Mouse (Mus musculus): ENCODE measurements around the gene Tcf20. TPM values are rescaled to one million over a fixed set of nuclear protein-coding genes. Genes with fewer than 3 reads are reported as not detected.

The Tcf20 gene
- polyA plus RNA-seq, 1 experiment, result 13.0 TPM

DNA sequence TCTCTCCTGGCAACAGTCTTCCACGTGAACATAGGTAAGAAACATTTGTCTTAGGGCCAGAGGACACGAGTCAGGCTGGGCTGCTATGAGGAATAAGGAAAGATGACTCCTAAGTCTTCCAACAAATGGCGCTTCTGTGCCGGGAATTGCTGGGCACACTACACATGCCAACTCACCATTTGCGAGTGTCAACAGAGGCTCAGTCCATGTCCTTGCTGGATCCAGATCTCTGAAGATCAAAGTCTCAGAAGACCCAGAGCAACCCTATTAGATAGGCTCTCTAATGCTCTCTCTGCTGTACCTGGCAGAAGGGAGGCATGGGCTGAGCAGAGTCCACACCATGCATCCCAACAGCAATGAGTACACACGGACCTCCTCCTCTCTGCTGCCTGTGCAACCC is 222.8 kb downstream of the Tcf20 start:
- peaks cover 7% of the 10 kb centered on the region for H3K27me3 ChIP-seq (ENCODE audit: control insufficient read depth, insufficient read depth, insufficient read length)
- TF ChIP-seq FOSL1 (IDR thresholded peaks at IDR 0.05; ENCODE audit: insufficient read depth, low read length, poor library complexity, severe bottlenecking) (no peak), USF1 (IDR thresholded peaks at IDR 0.05; ENCODE audit: low read depth) (no peak), CEBPB (IDR thresholded peaks at IDR 0.05; ENCODE audit: low read depth) (no peak), MAX (IDR thresholded peaks at IDR 0.05) (no peak), CTCF (IDR thresholded peaks at IDR 0.05; ENCODE audit: control insufficient read depth, insufficient read depth, insufficient read length) (no peak), MYOG (IDR thresholded peaks at IDR 0.05; ENCODE audit: control insufficient read depth, extremely low read depth, insufficient read length) (no peak), MYOD1 (IDR thresholded peaks at IDR 0.05; ENCODE audit: control insufficient read depth, insufficient read length, low read depth) (no peak)
- no peaks in the 10 kb centered on the region for H3K79me3 ChIP-seq (ENCODE audit: low read depth)
- no peaks in the 10 kb centered on the region for H3K79me2 ChIP-seq (ENCODE audit: control insufficient read depth, insufficient read depth)
- no peak overlapping the region for H3K4me3 ChIP-seq (ENCODE audit: insufficient read depth, poor library complexity, severe bottlenecking)
- H3ac ChIP-seq (ENCODE audit: control insufficient read depth, insufficient read length, low read depth), result no peak overlapping the region
- no peaks in the 10 kb centered on the region for H3K36me3 ChIP-seq (ENCODE audit: control insufficient read depth, insufficient read depth)

DNA sequence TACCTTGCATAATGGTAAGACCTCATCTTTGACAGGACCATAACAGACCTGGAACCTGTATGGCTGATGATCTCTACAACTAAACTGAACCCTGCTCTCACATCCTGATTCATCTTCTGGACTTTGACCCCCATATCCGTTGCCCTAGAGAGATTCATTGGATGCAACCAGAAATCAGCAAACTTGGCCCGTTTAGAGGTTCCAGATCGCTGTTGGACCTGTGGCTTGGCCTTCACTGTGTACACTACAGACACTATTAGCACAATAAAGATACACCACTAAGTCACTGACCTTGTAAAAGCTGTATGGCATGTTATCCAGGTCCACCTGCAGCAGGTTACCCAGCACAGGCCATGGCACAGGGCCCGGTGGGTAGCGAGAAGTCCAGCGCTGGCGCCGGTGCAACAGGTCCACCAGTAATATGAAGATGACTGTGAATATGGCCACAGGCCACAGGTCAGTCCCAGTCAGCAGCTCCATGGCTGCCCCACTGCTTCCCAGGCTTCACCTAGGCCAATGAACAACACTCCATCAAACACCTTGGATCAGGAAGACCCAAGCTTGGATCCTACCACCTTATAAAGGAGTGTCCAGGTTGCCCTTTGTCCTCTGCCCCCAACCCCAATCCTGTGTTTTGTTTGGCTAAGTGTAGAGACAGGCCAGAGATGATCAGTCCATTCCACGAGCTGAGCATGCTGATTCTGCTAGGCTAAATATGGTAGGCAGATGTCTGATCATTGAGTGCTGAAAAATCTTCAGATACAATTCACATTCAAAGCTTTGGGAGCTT is 223.8 kb downstream of the Tcf20 start, which contains the start of gene Cyp2d40:
Gene Cyp2d40 (minus strand): TSS at position 553 of the 790 bp plus-strand sequence.
- Histone ChIP-seq H3K79me3 (ENCODE audit: low read depth) (no peaks in the 10 kb centered on the region), H3ac (ENCODE audit: control insufficient read depth, insufficient read length, low read depth) (no peak within 1 kb of the TSS), H3K36me3 (ENCODE audit: control insufficient read depth, insufficient read depth) (no peaks in the 10 kb centered on the region), H3K4me3 (ENCODE audit: insufficient read depth, poor library complexity, severe bottlenecking) (no peak within 1 kb of the TSS), H3K79me2 (ENCODE audit: control insufficient read depth, insufficient read depth) (no peaks in the 10 kb centered on the region), H3K27me3 (ENCODE audit: control insufficient read depth, insufficient read depth, insufficient read length) (peaks cover 7% of the 10 kb centered on the region)
- no peak for TF ChIP-seq MYOG (IDR thresholded peaks at IDR 0.05; ENCODE audit: control insufficient read depth, extremely low read depth, insufficient read length)
- no peak for TF ChIP-seq USF1 (IDR thresholded peaks at IDR 0.05; ENCODE audit: low read depth)
- TF ChIP-seq FOSL1 (IDR thresholded peaks at IDR 0.05; ENCODE audit: insufficient read depth, low read length, poor library complexity, severe bottlenecking), result no peak
- TF ChIP-seq CEBPB (IDR thresholded peaks at IDR 0.05; ENCODE audit: low read depth), result no peak
- no peak for TF ChIP-seq MAX (IDR thresholded peaks at IDR 0.05)
- TF ChIP-seq CTCF (IDR thresholded peaks at IDR 0.05; ENCODE audit: control insufficient read depth, insufficient read depth, insufficient read length), result no peak
- no peak for TF ChIP-seq MYOD1 (IDR thresholded peaks at IDR 0.05; ENCODE audit: control insufficient read depth, insufficient read length, low read depth)

Small RNA genes within 50 kb of the gene (microRNA-seq; reads per million reads assigned to microRNA genes)
- gene Gm27618 (ENCODE audit: borderline microRNAs expressed), result not detected
- not detected for gene Mir3080 (ENCODE audit: borderline microRNAs expressed)

Other genes with a start within 250 kb of the Tcf20 start
- not detected for gene Cyp2d40, start 223.7 kb downstream of the Tcf20 start, polyA plus RNA-seq (2012; fragmentation: generic; extraction: Trizol)
- not detected for gene Cyp2d26, start 193.6 kb downstream of the Tcf20 start, polyA plus RNA-seq (2012; fragmentation: generic; extraction: Trizol)
- 0.01 TPM for gene Nfam1, start 45.4 kb upstream of the Tcf20 start, polyA plus RNA-seq (2012; fragmentation: generic; extraction: Trizol)
- gene Serhl, start 101.6 kb upstream of the Tcf20 start, polyA plus RNA-seq (2012; fragmentation: generic; extraction: Trizol), result 17.8 TPM
- gene Rrp7a, start 134.9 kb upstream of the Tcf20 start, polyA plus RNA-seq (2012; fragmentation: generic; extraction: Trizol), result 171 TPM
- 108 TPM for gene Poldip3, start 161.5 kb upstream of the Tcf20 start, polyA plus RNA-seq (2012; fragmentation: generic; extraction: Trizol)
- 402 TPM for gene Cyb5r3, start 184.7 kb upstream of the Tcf20 start, polyA plus RNA-seq (2012; fragmentation: generic; extraction: Trizol)